8 mouse cellular contexts compared by ENCODE assay signal in the genomic region with DNA sequence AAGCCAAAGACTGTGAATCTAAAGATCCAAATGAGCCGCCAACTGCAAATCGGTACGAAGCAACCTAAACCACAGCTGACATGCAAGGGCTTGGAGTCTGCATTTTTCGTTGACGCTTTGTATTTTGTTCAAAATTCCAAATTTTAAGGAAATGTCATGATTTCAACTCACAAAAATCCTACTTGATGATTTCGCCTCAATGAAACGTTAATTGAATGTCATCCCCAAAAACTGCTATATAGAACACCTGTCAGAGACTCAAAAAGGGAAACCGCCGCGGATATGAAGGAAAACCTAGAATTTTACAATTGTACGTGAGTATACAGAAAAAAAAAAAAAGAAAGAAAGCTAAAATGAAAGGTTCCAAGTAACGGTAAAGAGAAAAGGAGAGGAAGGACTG. TPM values are rescaled to one million over a fixed set of nuclear protein-coding genes. Genes with fewer than 3 reads are reported as not detected.
DNase-seq lines count a peak whose midpoint lies in the region; ATAC-seq and TF ChIP-seq lines count a peak whose summit lies in the region.

No protein-coding gene starts in this region.

- H3K4me3 ChIP-seq in heart, embryonic 14.5 days (ENCODE audit: control insufficient read depth in 1 of 2, insufficient read depth in 1 of 2, low read depth in 1 of 2, low read length in 2 of 2), result peak overlapping the region; percentile 95 to 96
- H3K4me3 ChIP-seq in ES-E14 (ENCODE audit: insufficient read depth in 1 of 2, low read depth in 1 of 2, low read length in 2 of 2, poor library complexity in 1 of 2, severe bottlenecking in 1 of 2), result peak overlapping the region; percentile 76 to 96
- peak overlapping the region; percentile 63 for H3K4me3 ChIP-seq in forebrain, embryonic 16.5 days (replicated peaks; ENCODE audit: low read length)
- H3K4me3 ChIP-seq in liver, postnatal 0 days (ENCODE audit: low read depth, low read length), result peak overlapping the region; percentile 84

- 30% methylated on average over 12 of the region's 12 CpGs for WGBS in heart, embryonic 14.5 days
- WGBS in forebrain, embryonic 16.5 days, result 14% methylated on average over 12 of the region's 12 CpGs
- WGBS in liver, postnatal 0 days (ENCODE audit: insufficient replicate concordance), result 32% methylated on average over 12 of the region's 12 CpGs

- DNase-seq in heart, postnatal 10 days, result no peak
- DNase-seq in ES-E14 (ENCODE audit: low read depth, low spot score) (no peak), MN1 (ENCODE audit: low spot score) (no peak)
- no peak for DNase-seq in liver, postnatal 0 days
- no peak for DNase-seq in layer of hippocampus, postnatal 10 days (ENCODE audit: low spot score in 2 of 2)
- DNase-seq in layer of hippocampus, postnatal 14 days (ENCODE audit: low spot score in 2 of 2), result no peak

- no peak for TF ChIP-seq EP300 in liver, postnatal 0 days (IDR thresholded peaks at IDR 0.05; ENCODE audit: low read depth)

- peak overlapping the region; percentile 90 for H3K9ac ChIP-seq in heart, embryonic 14.5 days (ENCODE audit: low read length)
- H3K9ac ChIP-seq in ES-E14 (ENCODE audit: insufficient read depth, low read depth, low read length, poor library complexity, severe bottlenecking), result peak overlapping the region; percentile 99
- peak overlapping the region; percentile 95 for H3K9ac ChIP-seq in forebrain, embryonic 16.5 days (replicated peaks; ENCODE audit: low read depth, low read length)
- peak overlapping the region; percentile 84 for H3K9ac ChIP-seq in liver, postnatal 0 days (replicated peaks)

- intact Hi-C loops in heart, postnatal 10 days (cut with DNase I), result loop anchor here (2.0 kb wide), 1 partner anchor 86 kb away; no protein-coding TSS in a partner anchor

- H3K4me2 ChIP-seq in heart, embryonic 14.5 days (ENCODE audit: low read length), result peak overlapping the region; percentile 75
- peak overlapping the region; percentile 88 for H3K4me2 ChIP-seq in forebrain, embryonic 16.5 days (ENCODE audit: low read length)
- peak overlapping the region; percentile 88 for H3K4me2 ChIP-seq in liver, postnatal 0 days (ENCODE audit: low read depth, low read length)

- peaks cover 4 to 17% of the 10 kb centered on the region in 2 experiments for H3K4me1 ChIP-seq in heart, embryonic 14.5 days (ENCODE audit: control insufficient read depth in 2 of 2, insufficient read depth in 2 of 2, low read length in 2 of 2)
- peaks cover 7 to 9% of the 10 kb centered on the region in 2 experiments for H3K4me1 ChIP-seq in ES-E14 (ENCODE audit: control insufficient read depth in 2 of 2, insufficient read depth in 2 of 2, low read length in 2 of 2, poor library complexity in 1 of 2)
- peaks cover 21% of the 10 kb centered on the region for H3K4me1 ChIP-seq in forebrain, embryonic 16.5 days (replicated peaks; ENCODE audit: control insufficient read depth, insufficient read depth, low read length)
- peaks cover 10% of the 10 kb centered on the region; the same call in 1 of the 2 replicates for H3K4me1 ChIP-seq in liver, postnatal 0 days (ENCODE audit: insufficient read depth)

- peak overlapping the region in 1 of 2 experiments; percentile 97; a peak in 2 of 4 replicates for H3K27ac ChIP-seq in heart, embryonic 14.5 days (replicated peaks in 1 of 2; ENCODE audit: control insufficient read depth in 1 of 2, insufficient read depth in 1 of 2, low read depth in 2 of 2, low read length in 2 of 2)
- H3K27ac ChIP-seq in ES-E14 (ENCODE audit: insufficient read depth, low read depth, low read length, poor library complexity, severe bottlenecking), result peak overlapping the region; percentile 98; the same call in 1 of the 2 replicates
- H3K27ac ChIP-seq in forebrain, embryonic 16.5 days (ENCODE audit: low read length), result no peak overlapping the region; the same call in 1 of the 2 replicates
- peak overlapping the region; percentile 96 for H3K27ac ChIP-seq in liver, postnatal 0 days (ENCODE audit: low read depth)

- peaks cover 42% of the 10 kb centered on the region for H3K36me3 ChIP-seq in heart, embryonic 14.5 days (ENCODE audit: control insufficient read depth, insufficient read depth, low read length)
- peaks cover 19% of the 10 kb centered on the region for H3K36me3 ChIP-seq in ES-E14 (ENCODE audit: control insufficient read depth, insufficient read depth, low read length, poor library complexity, severe bottlenecking)
- peaks cover 7% of the 10 kb centered on the region; the same call in 1 of the 2 replicates for H3K36me3 ChIP-seq in forebrain, embryonic 16.5 days (ENCODE audit: control insufficient read depth, insufficient read depth)
- H3K36me3 ChIP-seq in liver, postnatal 0 days (replicated peaks; ENCODE audit: insufficient read depth, low read length), result peaks cover 29% of the 10 kb centered on the region

- ATAC-seq in heart, embryonic 14.5 days (ENCODE audit: insufficient number of reproducible peaks, insufficient read depth, low FRiP score, low read depth), result no peak
- ATAC-seq in forebrain, embryonic 16.5 days, result no peak
- no peak for ATAC-seq in liver, postnatal 0 days

- H3K27me3 ChIP-seq in heart, embryonic 14.5 days (ENCODE audit: control insufficient read depth, insufficient read depth, low read length), result no peaks in the 10 kb centered on the region
- H3K27me3 ChIP-seq in forebrain, embryonic 16.5 days (replicated peaks; ENCODE audit: control insufficient read depth, insufficient read depth, low read length), result no peaks in the 10 kb centered on the region
- H3K27me3 ChIP-seq in liver, postnatal 0 days (ENCODE audit: insufficient read depth, low read length), result no peaks in the 10 kb centered on the region

- TF ChIP-seq CTCF in liver, postnatal 0 days (IDR thresholded peaks at IDR 0.05; ENCODE audit: low read depth), result no peak

- H3K9me3 ChIP-seq in heart, embryonic 14.5 days (ENCODE audit: control insufficient read depth, low read length), result no peaks in the 10 kb centered on the region
- no peaks in the 10 kb centered on the region for H3K9me3 ChIP-seq in ES-E14 (ENCODE audit: control insufficient read depth, insufficient read depth, low read depth, low read length)
- no peaks in the 10 kb centered on the region for H3K9me3 ChIP-seq in forebrain, embryonic 16.5 days (ENCODE audit: control insufficient read depth, low read length)
- no peaks in the 10 kb centered on the region for H3K9me3 ChIP-seq in liver, postnatal 0 days (ENCODE audit: low read length)

- in situ Hi-C loops in ES-E14 (cut with MboI; ENCODE audit: low sequenced_read_pairs in 2 of 2, unreplicated experiment in 2 of 2), result no loop called here

TF ChIP-seq in ES-E14, 5 proteins besides CTCF, POLR2A, EP300 and RAD21:
- TF ChIP-seq MAFK (IDR thresholded peaks at IDR 0.05; ENCODE audit: insufficient read depth, low read depth, low read length) (no peak), ZNF384 (IDR thresholded peaks at IDR 0.05; ENCODE audit: low read depth, low read length) (no peak), HCFC1 (IDR thresholded peaks at IDR 0.05; ENCODE audit: borderline replicate concordance, insufficient read depth, low read length) (no peak), CHD2 (IDR thresholded peaks at IDR 0.05; ENCODE audit: low read depth, low read length) (no peak), ZC3H11A (IDR thresholded peaks at IDR 0.05; ENCODE audit: borderline replicate concordance, low read depth, low read length) (no peak)
TF ChIP-seq in ES-E14: peak in this region for 0.

RNA-seq across cellular contexts. Expression of gene Psip1, which starts 1.0 kb away (rescaled TPM):
- 92.6 and 99.9 TPM in 2 replicates for polyA plus RNA-seq in heart, embryonic 14.5 days (2014; fragmentation: Nextera tagmentation; extraction: Ambion mirVana)
- 10 to 100 TPM; 37.4 to 37.7 TPM for total RNA-seq in heart, postnatal 10 days (2021)
- 86.0 and 90.5 TPM in 2 replicates for total RNA-seq in ES-E14 (2012; rRNA removed)
- polyA plus RNA-seq in forebrain, embryonic 16.5 days (2015; fragmentation: Nextera tagmentation; extraction: Ambion mirVana), result 281 and 310 TPM in 2 replicates
- polyA plus RNA-seq in liver, postnatal 0 days (2015; fragmentation: Nextera tagmentation; extraction: Ambion mirVana), result 29.9 and 30.1 TPM in 2 replicates
- 100 to 1,000 TPM; 254 to 258 TPM for total RNA-seq in layer of hippocampus, postnatal 10 days (2021)
- 100 to 1,000 TPM; 198 to 203 TPM for total RNA-seq in layer of hippocampus, postnatal 14 days (2021)

RNA-seq across cellular contexts. Expression of gene Ccdc171, which starts 40.1 kb away (rescaled TPM):
- polyA plus RNA-seq in heart, embryonic 14.5 days (2014; fragmentation: Nextera tagmentation; extraction: Ambion mirVana), result 2.7 and 3.6 TPM in 2 replicates
- total RNA-seq in heart, postnatal 10 days (2021), result 1 to 10 TPM; 1.1 to 1.7 TPM
- 3.5 and 5.8 TPM in 2 replicates for total RNA-seq in ES-E14 (2012; rRNA removed)
- polyA plus RNA-seq in forebrain, embryonic 16.5 days (2015; fragmentation: Nextera tagmentation; extraction: Ambion mirVana), result 6.1 and 6.7 TPM in 2 replicates
- polyA plus RNA-seq in liver, postnatal 0 days (2015; fragmentation: Nextera tagmentation; extraction: Ambion mirVana), result 0.47 and 0.60 TPM in 2 replicates
- 1 to 10 TPM; 3.1 to 3.9 TPM for total RNA-seq in layer of hippocampus, postnatal 10 days (2021)
- 1 to 10 TPM; 3.2 to 3.3 TPM for total RNA-seq in layer of hippocampus, postnatal 14 days (2021)
